Mouse (Mus musculus): ENCODE measurements around the gene Olfr1357. TPM values are rescaled to one million over a fixed set of nuclear protein-coding genes. Genes with fewer than 3 reads are reported as not detected.

Gene Olfr1357
- polyA plus RNA-seq, 1 experiment from 2014 or later, result not detected

DNA sequence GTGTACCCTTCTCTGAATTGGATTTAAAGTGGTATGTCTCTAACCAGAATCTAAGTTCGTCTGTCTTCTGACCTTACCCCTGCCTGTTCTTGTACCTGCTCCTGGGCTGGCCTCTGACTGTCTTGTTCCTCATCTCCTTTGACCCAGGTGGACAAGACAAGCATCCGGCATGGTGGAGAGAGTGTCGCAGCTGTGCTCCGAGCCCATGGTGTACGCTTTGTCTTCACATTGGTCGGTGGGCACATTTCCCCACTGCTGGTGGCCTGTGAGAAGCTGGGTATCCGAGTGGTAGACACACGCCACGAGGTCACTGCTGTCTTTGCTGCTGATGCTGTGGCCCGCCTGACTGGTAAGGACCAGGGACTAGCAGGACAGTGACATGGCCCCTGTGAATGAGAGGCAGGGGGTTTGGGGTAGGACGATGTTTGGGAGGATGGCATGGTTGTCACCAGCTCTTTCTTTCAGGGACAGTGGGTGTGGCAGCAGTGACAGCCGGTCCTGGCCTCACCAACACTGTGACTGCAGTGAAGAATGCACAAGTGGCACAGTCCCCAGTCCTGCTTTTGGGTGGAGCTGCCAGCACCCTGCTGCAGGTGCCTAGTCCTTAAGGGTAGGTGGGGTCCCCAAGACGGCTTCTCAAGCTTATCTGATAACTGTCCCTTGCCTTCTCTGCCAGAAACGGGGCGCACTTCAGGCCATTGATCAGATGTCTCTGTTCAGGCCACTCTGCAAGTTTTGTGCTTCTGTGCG, 41.3 kb downstream of the Olfr1357 start:
- Histone ChIP-seq H3K27me3 (no peaks in the 10 kb centered on the region), H3K36me3 (peaks cover 45% of the 10 kb centered on the region), H3K4me1 (peaks cover 7% of the 10 kb centered on the region; the same call in 1 of the 2 replicates), H3K9ac (no peak overlapping the region), H3K4me2 (replicated peaks) (no peak overlapping the region), H3K9me3 (no peaks in the 10 kb centered on the region), H3K4me3 (no peak overlapping the region), H3K27ac (no peak overlapping the region)
- 91% methylated on average over 16 of the region's 16 CpGs for WGBS
- no peak for ATAC-seq (ENCODE audit: insufficient number of reproducible peaks, insufficient read depth, low FRiP score, low TSS enrichment)

DNA sequence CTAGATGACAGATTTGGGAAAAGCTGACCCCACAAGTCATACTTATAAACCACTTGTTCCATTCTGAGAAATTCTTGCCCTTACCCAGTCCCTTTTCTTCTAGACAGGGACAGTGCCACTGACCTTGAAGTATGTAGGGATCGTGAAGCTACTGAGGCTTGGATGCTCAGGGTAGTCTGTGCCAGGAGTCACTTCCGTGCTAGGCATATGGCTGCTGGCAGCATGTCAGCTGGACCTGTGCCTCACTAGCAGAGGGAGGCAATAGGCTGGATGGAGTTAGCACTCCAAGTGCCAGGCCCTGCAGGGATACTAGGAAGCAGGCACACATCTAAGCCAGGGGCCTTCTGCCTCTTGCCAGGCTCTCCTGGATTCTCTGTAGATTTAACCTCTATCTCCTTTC, 42.2 kb downstream of the Olfr1357 start:
- H3K4me1 ChIP-seq, result peaks cover 7% of the 10 kb centered on the region; the same call in 1 of the 2 replicates
- peak overlapping the region; percentile 73 for H3K4me2 ChIP-seq (replicated peaks)
- no peak overlapping the region for H3K4me3 ChIP-seq
- peaks cover 37% of the 10 kb centered on the region for H3K36me3 ChIP-seq
- no peak overlapping the region for H3K27ac ChIP-seq
- no peaks in the 10 kb centered on the region for H3K9me3 ChIP-seq
- WGBS, result 88% methylated on average over 2 of the region's 2 CpGs
- ATAC-seq (ENCODE audit: insufficient number of reproducible peaks, insufficient read depth, low FRiP score, low TSS enrichment), result no peak
- H3K9ac ChIP-seq, result no peak overlapping the region
- H3K27me3 ChIP-seq, result no peaks in the 10 kb centered on the region

DNA sequence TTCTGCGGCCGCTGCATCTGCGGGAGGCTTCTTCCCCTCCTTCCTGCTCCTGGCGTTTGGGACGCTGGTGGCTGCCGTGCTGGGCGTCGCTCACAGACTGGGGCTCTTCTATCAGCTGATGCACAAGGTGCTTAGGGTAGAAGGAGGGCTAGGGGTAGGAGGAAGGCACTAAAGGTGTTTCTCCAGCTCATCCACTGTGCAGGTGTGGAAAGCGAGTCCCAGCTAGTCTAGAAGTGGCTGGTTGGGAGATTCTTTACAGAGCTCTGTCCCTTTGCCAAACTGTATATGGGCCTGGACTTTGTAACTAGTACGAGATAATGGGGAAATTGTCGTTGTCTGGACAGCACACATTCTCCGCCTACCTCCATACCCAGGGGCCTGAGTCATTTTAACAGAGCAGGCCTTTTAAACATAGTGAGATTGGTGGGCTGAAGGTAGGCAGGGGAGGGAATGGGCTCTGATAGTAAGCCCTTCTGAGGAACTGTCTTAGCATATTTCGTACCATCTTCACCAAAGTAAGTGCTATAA, 42.7 kb downstream of the Olfr1357 start:
- Histone ChIP-seq H3K9me3 (no peaks in the 10 kb centered on the region), H3K27me3 (no peaks in the 10 kb centered on the region), H3K36me3 (peaks cover 33% of the 10 kb centered on the region), H3K9ac (peak overlapping the region; percentile 63), H3K27ac (peak overlapping the region; percentile 91), H3K4me3 (peak overlapping the region; percentile 59), H3K4me2 (replicated peaks) (peak overlapping the region; percentile 73), H3K4me1 (peaks cover 7% of the 10 kb centered on the region; the same call in 1 of the 2 replicates)
- peak; percentile 24 for ATAC-seq (ENCODE audit: insufficient number of reproducible peaks, insufficient read depth, low FRiP score, low TSS enrichment)
- WGBS, result 14% methylated on average over 13 of the region's 13 CpGs

DNA sequence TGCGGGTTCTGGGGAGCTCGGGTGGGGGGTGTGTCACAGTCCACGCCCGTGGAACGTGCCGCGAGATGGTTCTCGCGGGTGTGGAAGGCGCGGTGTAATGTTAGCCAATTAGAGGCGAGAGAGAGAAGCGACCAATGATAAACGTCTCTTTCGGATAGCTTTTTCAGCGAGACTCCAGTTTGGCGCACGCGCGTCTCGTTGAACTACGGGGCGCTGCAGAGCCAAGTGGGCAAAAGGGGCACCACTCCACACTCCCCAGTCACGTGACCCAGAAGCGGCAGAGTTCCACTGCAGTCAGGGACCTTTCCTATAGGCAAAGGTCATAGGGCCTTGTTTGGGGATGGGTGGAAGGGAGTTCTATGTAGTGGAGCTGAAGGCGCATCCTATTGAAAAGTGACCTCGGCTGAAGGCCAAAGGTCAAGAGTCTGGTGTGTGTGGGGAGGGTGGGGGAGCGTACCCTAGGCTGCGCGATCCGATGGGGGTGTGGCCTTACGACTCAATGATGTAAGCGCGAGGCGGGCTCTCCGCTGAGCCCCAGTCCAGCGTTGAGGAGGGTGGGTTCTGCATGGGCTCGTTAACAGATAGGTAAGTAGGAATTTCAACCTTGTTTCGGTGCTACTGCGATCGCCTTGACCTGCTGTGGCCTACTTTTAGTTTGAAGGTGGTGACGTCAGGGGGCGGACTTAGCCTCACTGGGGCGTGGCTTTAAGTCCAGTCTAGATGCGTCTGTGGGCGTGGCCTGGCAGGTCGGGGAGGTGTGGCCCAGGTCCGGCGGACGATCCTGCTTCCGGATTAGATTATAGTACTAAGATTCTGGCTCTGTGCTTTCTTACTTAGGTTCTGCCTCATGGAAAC, 43.4 kb downstream of the Olfr1357 start, which contains the start of gene Ilvbl:
Ilvbl (plus strand) TSS at position 97 of the 855 bp plus-strand sequence.
- peak within 1 kb of the TSS; percentile 59 for H3K4me3 ChIP-seq
- peak; percentile 87 for ATAC-seq (ENCODE audit: insufficient number of reproducible peaks, insufficient read depth, low FRiP score, low TSS enrichment)
- H3K9ac ChIP-seq, result peak within 1 kb of the TSS; percentile 63
- peak within 1 kb of the TSS; percentile 91 for H3K27ac ChIP-seq
- WGBS, result under 1% methylated on average over 51 of the region's 51 CpGs
- H3K4me2 ChIP-seq (replicated peaks), result peak within 1 kb of the TSS; percentile 73
- H3K4me1 ChIP-seq, result peaks cover 7% of the 10 kb centered on the region; the same call in 1 of the 2 replicates
- no peaks in the 10 kb centered on the region for H3K9me3 ChIP-seq
- peaks cover 26% of the 10 kb centered on the region for H3K36me3 ChIP-seq
- H3K27me3 ChIP-seq, result no peaks in the 10 kb centered on the region

DNA sequence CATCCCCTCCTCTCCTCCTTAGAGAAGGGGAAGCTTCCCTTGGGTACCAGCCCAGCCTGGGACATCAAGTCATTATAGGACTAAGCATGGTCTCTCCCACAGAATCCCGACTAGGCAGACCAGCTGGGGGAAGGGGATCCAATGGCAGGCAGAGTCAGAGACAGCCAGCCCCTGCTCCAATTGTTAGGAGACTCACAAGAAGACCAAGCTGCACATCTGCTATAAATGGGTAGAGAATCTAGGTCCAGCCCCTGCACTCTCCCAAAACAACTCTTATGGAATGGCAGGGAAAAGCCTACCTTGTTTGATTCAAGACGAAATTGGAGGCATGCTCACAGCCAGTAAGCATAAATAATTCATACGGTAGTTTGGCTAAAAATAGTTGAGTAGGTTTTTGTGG, 44.6 kb downstream of the Olfr1357 start:
- peak overlapping the region; percentile 73; the same call in 1 of the 2 replicates for H3K4me2 ChIP-seq (replicated peaks)
- WGBS, result 65% methylated on average over 3 of the region's 3 CpGs
- no peaks in the 10 kb centered on the region for H3K27me3 ChIP-seq
- no peak overlapping the region for H3K4me3 ChIP-seq
- no peaks in the 10 kb centered on the region for H3K9me3 ChIP-seq
- H3K4me1 ChIP-seq, result peaks cover 7% of the 10 kb centered on the region; the same call in 1 of the 2 replicates
- ATAC-seq (ENCODE audit: insufficient number of reproducible peaks, insufficient read depth, low FRiP score, low TSS enrichment), result no peak
- peak overlapping the region; percentile 91; the same call in 1 of the 2 replicates for H3K27ac ChIP-seq
- H3K9ac ChIP-seq, result no peak overlapping the region
- H3K36me3 ChIP-seq, result peaks cover 14% of the 10 kb centered on the region

DNA sequence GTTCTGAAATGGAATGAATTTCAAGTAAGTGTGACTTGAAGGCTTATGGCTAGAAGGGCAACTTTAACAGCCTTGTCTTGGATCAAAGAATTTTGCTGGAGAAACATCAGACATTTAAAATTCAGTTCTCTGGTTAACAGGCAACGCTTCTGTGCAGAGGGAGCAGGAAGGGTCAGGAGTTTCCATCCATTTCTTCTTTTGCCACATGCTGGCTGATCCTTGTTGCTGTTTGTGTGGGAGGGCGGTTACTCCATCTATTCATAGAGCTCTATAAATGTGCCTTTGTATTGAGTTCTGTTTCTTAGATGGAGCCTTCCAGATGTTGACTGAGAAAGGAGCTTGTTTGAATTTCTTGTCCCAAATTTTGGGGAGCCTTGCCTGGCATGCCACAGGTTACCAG, 47.0 kb downstream of the Olfr1357 start:
- WGBS, result 41% methylated on average over 2 of the region's 2 CpGs
- Histone ChIP-seq H3K36me3 (no peaks in the 10 kb centered on the region), H3K4me2 (replicated peaks) (no peak overlapping the region), H3K9ac (no peak overlapping the region), H3K27ac (peak overlapping the region; percentile 60), H3K4me1 (peaks cover 7% of the 10 kb centered on the region; the same call in 1 of the 2 replicates), H3K27me3 (no peaks in the 10 kb centered on the region), H3K4me3 (no peak overlapping the region), H3K9me3 (no peaks in the 10 kb centered on the region)
- ATAC-seq (ENCODE audit: insufficient number of reproducible peaks, insufficient read depth, low FRiP score, low TSS enrichment), result no peak

DNA sequence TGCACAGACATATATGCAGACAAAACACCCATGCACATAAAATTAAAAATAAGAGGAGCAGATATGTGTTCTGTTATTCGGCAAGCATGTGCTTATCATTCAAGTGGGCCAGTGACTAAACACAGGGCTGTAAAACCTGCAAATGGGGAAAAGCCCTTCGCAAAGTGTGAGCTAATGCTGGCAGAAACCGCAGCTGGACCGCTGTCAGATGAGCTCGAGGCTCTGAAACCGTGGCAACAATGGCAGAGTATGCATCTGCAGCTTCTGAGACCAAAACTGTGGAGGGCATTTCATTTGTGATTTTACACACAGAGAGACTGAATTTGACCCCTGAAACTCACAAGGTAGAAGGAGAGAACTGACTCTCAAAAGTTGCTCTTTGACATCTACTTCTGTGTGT, 47.5 kb downstream of the Olfr1357 start:
- no peak overlapping the region for H3K9ac ChIP-seq
- H3K9me3 ChIP-seq, result no peaks in the 10 kb centered on the region
- H3K4me2 ChIP-seq (replicated peaks), result no peak overlapping the region
- H3K27me3 ChIP-seq, result no peaks in the 10 kb centered on the region
- peaks cover 2% of the 10 kb centered on the region; the same call in 1 of the 2 replicates for H3K4me1 ChIP-seq
- H3K4me3 ChIP-seq, result no peak overlapping the region
- no peaks in the 10 kb centered on the region for H3K36me3 ChIP-seq
- no peak for ATAC-seq (ENCODE audit: insufficient number of reproducible peaks, insufficient read depth, low FRiP score, low TSS enrichment)
- WGBS, result 63% methylated on average over 6 of the region's 6 CpGs
- H3K27ac ChIP-seq, result peak overlapping the region; percentile 24

DNA sequence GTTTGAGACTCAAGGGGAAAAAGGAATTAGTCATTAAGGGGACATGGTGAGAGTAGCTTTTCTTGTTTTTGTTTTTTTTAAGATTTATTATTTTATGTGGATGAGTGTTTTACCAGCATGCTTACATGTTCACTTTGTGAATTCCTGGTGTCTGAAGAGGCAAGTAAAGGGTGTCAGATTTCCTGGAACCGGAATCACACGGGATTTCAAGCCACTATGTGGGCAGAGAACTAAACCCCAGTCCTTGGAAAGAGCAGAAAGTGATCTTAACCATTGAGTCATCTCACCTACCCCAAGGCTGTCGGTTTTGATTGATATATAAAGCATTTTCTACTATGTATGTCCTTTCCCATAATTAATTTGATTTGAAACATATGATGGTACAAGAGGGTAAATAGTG, 48.2 kb downstream of the Olfr1357 start:
- Histone ChIP-seq H3K27ac (no peak overlapping the region), H3K36me3 (no peaks in the 10 kb centered on the region)
- WGBS, result 35% methylated on average over 3 of the region's 3 CpGs

DNA sequence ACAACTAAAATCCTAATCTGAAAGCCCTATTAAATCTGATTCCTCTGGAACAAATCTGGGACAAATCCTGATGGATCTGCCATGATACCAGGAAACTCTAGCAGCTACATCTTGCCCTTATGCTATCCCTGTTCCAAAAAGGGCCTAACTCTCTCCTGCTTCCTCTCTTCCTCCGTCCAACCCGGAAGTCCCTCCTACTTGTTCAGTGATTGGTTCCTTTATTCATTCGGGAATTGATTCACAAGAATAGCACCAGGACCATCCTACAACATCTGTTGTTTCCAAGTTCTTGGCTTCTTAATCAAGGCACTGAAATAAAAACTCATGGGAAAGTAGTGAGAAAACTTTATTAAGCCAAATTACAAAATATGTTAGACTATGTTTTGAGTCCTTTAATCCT, 48.7 kb downstream of the Olfr1357 start:
- Histone ChIP-seq H3K27ac (no peak overlapping the region), H3K4me2 (replicated peaks) (no peak overlapping the region), H3K9me3 (no peaks in the 10 kb centered on the region), H3K4me1 (no peaks in the 10 kb centered on the region), H3K4me3 (no peak overlapping the region), H3K9ac (no peak overlapping the region), H3K36me3 (no peaks in the 10 kb centered on the region), H3K27me3 (no peaks in the 10 kb centered on the region)
- ATAC-seq (ENCODE audit: insufficient number of reproducible peaks, insufficient read depth, low FRiP score, low TSS enrichment), result no peak
- WGBS, result 79% methylated on average over 3 of the region's 3 CpGs

More for the DNA sequence above, 48.2 kb downstream of the Olfr1357 start:
- H3K9ac ChIP-seq, result no peak overlapping the region
- H3K9me3 ChIP-seq, result no peaks in the 10 kb centered on the region
- ATAC-seq (ENCODE audit: insufficient number of reproducible peaks, insufficient read depth, low FRiP score, low TSS enrichment), result no peak
- H3K4me3 ChIP-seq, result no peak overlapping the region
- no peaks in the 10 kb centered on the region for H3K4me1 ChIP-seq
- no peaks in the 10 kb centered on the region for H3K27me3 ChIP-seq
- H3K4me2 ChIP-seq (replicated peaks), result no peak overlapping the region

DNA sequence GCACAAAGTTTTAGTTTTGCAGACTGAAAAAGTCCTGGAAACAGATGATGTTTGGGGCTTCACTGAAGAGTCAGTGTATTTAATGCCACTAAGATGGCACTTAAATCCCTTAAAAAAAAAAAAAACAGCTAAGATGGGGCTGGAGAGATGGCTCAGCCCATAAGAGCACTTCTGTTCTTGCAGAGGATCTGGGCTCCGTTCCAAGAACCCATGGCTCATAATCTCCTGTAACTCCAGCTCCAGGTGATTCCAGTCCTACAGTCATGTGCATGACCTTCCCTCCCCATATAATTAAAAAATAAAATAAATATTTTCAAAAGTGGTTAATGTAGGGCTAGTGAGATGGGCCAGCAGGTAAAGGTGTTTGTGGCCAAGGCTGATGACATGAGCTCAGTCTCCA, 52.8 kb downstream of the Olfr1357 start:
- Histone ChIP-seq H3K4me2 (replicated peaks) (no peak overlapping the region), H3K27ac (no peak overlapping the region), H3K4me3 (no peak overlapping the region), H3K4me1 (no peaks in the 10 kb centered on the region), H3K9ac (no peak overlapping the region), H3K36me3 (no peaks in the 10 kb centered on the region), H3K9me3 (no peaks in the 10 kb centered on the region), H3K27me3 (no peaks in the 10 kb centered on the region)
- ATAC-seq (ENCODE audit: insufficient number of reproducible peaks, insufficient read depth, low FRiP score, low TSS enrichment), result no peak
- 84% methylated on average over 1 of the region's 1 CpGs for WGBS
